Mouse (Mus musculus): Measurements from ENCODE around the gene Tecr. TPM values are rescaled to one million over a fixed set of nuclear protein-coding genes. Genes with fewer than 3 reads are reported as not detected.
"Not testable (repeated sequence)": the region's sequence is repeated elsewhere in the genome, so short reads cannot be mapped to it uniquely, and the experiment has no call there.

Tecr gene
- total RNA-seq, 2 experiments from 2014 or later, result 549 to 574 TPM

DNA sequence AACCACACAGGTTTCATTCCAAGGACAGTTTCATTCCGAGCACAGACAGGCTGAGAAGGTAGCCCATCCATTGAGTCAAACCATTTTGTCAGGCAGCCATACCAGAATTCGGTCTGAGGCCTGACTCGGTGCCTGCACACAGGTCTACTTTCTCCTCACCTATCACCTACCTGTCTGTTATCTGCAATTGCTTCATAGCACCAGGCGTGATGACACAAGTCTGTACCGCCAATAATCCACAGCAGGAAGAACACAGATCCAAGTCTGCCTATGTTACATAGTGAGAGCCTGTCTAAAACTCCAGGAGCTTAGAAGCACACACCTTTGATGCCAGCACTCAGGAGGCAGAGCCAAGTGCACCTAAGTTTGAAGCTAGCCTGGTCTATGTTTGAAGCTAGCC lies 18.9 kb downstream of the Tecr start:
- no peak for DNase-seq (ENCODE audit: low spot score in 2 of 2)
- intact Hi-C loops (cut with DNase I), result no loop called here

GRCm38 (mm10) chr8:83587644-83588043 lies 20.1 kb downstream of the Tecr start:
- intact Hi-C loops (cut with DNase I), result no loop called here

DNA sequence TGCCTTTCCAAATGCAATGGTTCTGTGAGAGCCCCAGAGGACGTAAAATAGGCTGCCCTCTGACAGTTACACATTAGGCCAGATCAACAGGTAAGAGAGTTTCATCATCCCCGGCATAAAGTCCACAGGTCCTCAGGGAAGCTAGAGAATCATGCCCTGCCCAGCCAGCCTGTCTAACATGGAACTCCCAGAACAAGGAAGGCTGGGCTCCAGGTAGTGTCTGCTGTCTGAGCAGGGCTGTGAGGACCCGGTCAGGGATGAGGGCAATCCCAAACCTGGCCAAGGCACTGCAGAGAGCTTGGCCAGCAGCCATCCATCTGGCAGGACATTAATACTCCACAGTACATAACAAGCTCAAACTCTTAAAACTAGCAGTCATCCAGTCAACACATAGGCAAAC lies 22.4 kb downstream of the Tecr start:
- no peak for DNase-seq (ENCODE audit: low spot score in 2 of 2)
- intact Hi-C loops (cut with DNase I), result no loop called here

More at GRCm38 (mm10) chr8:83587644-83588043, 20.1 kb downstream of the Tecr start:
- DNase-seq (ENCODE audit: low spot score in 2 of 2), result no peak

- intact Hi-C loops (cut with DNase I), result no loop called here
- DNase-seq (ENCODE audit: low spot score in 2 of 2), result no peak
Observed at GRCm38 (mm10) chr8:83584771-83585170, 23.0 kb downstream of the Tecr start.

GRCm38 (mm10) chr8:83583236-83583635 lies 24.5 kb downstream of the Tecr start:
- intact Hi-C loops (cut with DNase I), result no loop called here

GRCm38 (mm10) chr8:83582226-83582625 lies 25.5 kb downstream of the Tecr start:
- no peak for DNase-seq (ENCODE audit: low spot score in 2 of 2)
- intact Hi-C loops (cut with DNase I), result no loop called here

More at GRCm38 (mm10) chr8:83583236-83583635, 24.5 kb downstream of the Tecr start:
- DNase-seq (ENCODE audit: low spot score in 2 of 2), result no peak

- intact Hi-C loops (cut with DNase I), result no loop called here
- DNase-seq (ENCODE audit: low spot score in 2 of 2), result no peak
Observed at GRCm38 (mm10) chr8:83580826-83581225, 26.9 kb downstream of the Tecr start.

GRCm38 (mm10) chr8:83579676-83580075 lies 28.1 kb downstream of the Tecr start:
- DNase-seq (ENCODE audit: low spot score in 2 of 2), result no peak
- intact Hi-C loops (cut with DNase I), result no loop called here

GRCm38 (mm10) chr8:83578131-83579055 lies 29.4 kb downstream of the Tecr start:
- DNase-seq (ENCODE audit: low spot score in 2 of 2), result no peak
- intact Hi-C loops (cut with DNase I), result no loop called here

- DNase-seq (ENCODE audit: low spot score in 2 of 2), result peak in 1 of 2 experiments; percentile 4
- intact Hi-C loops (cut with DNase I), result loop anchor here (2.0 kb wide), 1 partner anchor 15 kb away; no protein-coding TSS in a partner anchor
Observed at GRCm38 (mm10) chr8:83577384-83577791, 30.4 kb downstream of the Tecr start.

DNA sequence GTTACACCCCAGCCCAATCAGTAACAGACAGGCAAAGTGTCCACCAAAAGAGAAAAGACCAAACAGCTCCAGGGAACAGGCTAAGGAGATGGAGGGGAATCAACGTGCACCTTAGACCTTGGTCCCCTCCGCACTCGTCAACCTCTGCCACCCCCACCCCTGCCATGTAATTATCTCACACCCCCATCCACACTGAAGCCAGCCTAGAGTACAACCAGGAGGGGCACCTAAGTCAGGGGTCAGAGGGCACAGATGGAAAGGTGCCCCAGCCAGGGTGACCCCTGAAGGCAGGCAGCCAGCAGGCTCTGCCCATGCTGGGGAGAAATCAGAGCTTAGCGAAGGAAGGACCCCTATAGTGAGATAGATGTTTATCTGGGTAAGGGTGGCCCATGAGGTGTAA lies 30.9 kb downstream of the Tecr start:
- intact Hi-C loops (cut with DNase I), result loop anchor here (2.0 kb wide), 1 partner anchor 16 kb away; no protein-coding TSS in a partner anchor
- DNase-seq (ENCODE audit: low spot score in 2 of 2), result peak in 1 of 2 experiments; percentile 2

DNA sequence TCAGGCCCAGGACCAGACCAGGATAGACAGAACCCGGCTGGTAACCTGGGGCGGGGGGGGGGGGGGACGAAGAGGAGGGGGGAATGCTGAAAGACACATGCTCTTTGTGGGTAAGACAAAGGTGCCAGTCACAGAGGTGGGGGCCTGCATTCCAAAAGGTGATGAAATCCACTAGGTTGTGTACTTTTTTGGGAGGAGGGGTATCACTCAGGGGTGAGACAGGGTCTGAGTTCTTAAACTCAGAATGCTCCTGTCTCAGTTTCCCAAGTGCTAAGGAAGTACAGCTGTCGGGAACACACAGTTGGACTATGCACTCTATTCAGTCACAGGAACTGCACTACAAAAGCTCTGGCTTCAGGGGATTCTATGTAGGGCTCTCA lies 31.3 kb downstream of the Tecr start:
- intact Hi-C loops (cut with DNase I), result loop anchor here (2.0 kb wide), 1 partner anchor 16 kb away; no protein-coding TSS in a partner anchor
- DNase-seq (ENCODE audit: low spot score in 2 of 2), result no peak

GRCm38 (mm10) chr8:83575561-83576515 lies 31.9 kb downstream of the Tecr start:
- DNase-seq (ENCODE audit: low spot score in 2 of 2), result peak in 1 of 2 experiments; percentile 1
- intact Hi-C loops (cut with DNase I), result loop anchor here (2.0 kb wide), 1 partner anchor 17 kb away; no protein-coding TSS in a partner anchor

DNA sequence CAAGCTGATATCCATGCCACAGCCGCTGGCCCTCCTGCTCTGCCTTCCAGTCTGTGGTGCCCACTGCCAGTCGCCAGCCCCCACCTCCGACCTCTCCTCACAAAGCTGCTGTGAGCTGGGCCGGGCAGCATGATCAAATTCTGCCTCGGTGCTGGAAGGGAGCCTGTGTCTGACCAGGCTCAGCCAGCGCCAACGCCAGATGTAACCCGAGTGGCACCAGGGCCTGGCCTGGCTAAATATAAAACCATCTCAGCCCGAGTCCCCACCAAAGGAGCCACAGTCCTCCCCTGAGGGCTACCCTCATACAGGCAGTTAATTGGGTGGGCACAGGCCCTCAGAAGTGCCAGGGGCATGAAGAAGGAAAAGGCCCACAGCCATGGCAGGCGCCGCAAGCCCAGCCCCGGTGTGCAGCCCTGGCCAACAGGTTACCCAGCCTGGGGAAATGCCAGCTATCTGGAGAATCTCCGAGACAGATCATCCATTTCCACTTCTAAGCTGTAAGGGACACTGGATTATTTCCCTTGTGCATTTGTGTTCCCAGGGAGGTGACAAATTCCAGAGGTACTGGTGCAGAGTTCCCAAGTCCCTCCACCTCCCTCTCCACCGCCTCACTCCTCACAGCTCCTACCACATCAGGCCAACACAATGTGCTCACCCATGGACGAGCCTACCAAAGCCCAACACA lies 33.0 kb downstream of the Tecr start:
- intact Hi-C loops (cut with DNase I), result no loop called here
- peak in 1 of 2 experiments; percentile 6 for DNase-seq (ENCODE audit: low spot score in 2 of 2)

- intact Hi-C loops (cut with DNase I), result no loop called here
- DNase-seq (ENCODE audit: low spot score in 2 of 2), result peak in 1 of 2 experiments; percentile 13
Observed at GRCm38 (mm10) chr8:83573140-83573875, 34.5 kb downstream of the Tecr start.

- intact Hi-C loops (cut with DNase I), result no loop called here
Observed at GRCm38 (mm10) chr8:83572246-83572812, 35.4 kb downstream of the Tecr start.

DNA sequence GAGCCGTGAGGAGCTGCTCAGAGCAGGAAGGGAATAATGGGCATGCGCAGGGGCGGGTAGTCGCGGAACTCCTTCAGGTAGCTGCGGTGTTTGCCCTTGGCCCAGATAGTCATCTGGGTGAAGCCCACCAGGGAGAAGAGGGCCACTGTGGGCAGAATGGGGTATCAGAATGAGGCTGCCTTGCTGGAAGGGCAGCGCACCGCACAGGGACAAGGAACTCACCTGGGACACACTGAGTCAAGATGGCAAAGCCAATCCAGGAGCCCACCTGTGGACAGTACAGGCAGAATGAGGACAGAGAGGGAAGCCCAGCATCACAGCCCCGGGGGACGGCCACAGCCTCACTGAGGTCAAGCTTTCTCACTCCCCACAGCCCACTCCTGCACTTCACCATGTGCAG lies 36.0 kb downstream of the Tecr start:
- DNase-seq (ENCODE audit: low spot score in 2 of 2), result peak in 1 of 2 experiments; percentile 2
- intact Hi-C loops (cut with DNase I), result no loop called here

More at GRCm38 (mm10) chr8:83572246-83572812, 35.4 kb downstream of the Tecr start:
- DNase-seq (ENCODE audit: low spot score in 2 of 2), result no peak

GRCm38 (mm10) chr8:83571001-83571340 lies 36.8 kb downstream of the Tecr start:
- intact Hi-C loops (cut with DNase I), result not testable (repeated sequence)
- DNase-seq (ENCODE audit: low spot score in 2 of 2), result peak in 1 of 2 experiments; percentile 3
